Mouse (Mus musculus) heart, adult 2 months (tissue): ENCODE data around the gene Itpr1.

ENCODE experiments used
- CTCF ChIP-seq: fragments of 200-600 bp; IDR thresholded peaks from 2 replicates; pipeline ENCODE4 v1.8.1; 2022; ENCODE audit warnings: antibody characterized with exemption, mild to moderate bottlenecking, moderate library complexity
- EP300 ChIP-seq: fragments of 200-500 bp; IDR thresholded peaks from 2 replicates; pipeline ENCODE4 v1.6.1; 2011; ENCODE audit warnings: low read depth, low read length, control low read depth; ENCODE audit not compliant: insufficient read depth
- POLR2A ChIP-seq: fragments of 200-500 bp; IDR thresholded peaks from 2 replicates; pipeline ENCODE4 v1.6.1; 2011; ENCODE audit warnings: mild to moderate bottlenecking, low read depth, low read length, control low read depth; ENCODE audit not compliant: insufficient read depth

DNA sequence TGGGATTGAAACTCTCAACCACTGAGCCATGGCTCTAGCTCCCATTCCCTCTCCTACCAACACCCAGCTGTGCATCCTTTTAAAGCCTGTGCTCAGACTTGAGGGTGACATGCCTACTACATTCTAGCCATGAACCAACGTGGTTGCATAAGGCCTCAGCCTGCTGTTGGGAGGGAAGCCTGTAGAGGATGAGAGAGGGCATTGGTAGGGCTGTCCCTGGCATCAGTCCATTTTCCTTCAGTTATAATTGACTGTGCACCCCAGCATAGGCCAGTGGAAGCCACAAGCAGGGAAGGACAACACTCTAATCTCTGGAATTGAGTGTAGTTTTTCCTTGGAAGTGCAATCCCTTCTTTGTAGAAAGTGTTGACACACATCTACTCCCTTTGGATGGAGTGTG lies 233.9 kb downstream of the Itpr1 start:
- no peak for TF ChIP-seq POLR2A
- no peak for TF ChIP-seq CTCF
- no peak for TF ChIP-seq EP300
